Mouse (Mus musculus): ENCODE data around the gene Fam19a1. TPM values are rescaled to one million over a fixed set of nuclear protein-coding genes. Genes with fewer than 3 reads are reported as not detected.
"Not testable (repeated sequence)": the region's sequence is repeated elsewhere in the genome, so short reads cannot be mapped to it uniquely, and the experiment has no call there.

Fam19a1 gene
- polyA plus RNA-seq, 1 experiment from 2014 or later, result not detected

DNA sequence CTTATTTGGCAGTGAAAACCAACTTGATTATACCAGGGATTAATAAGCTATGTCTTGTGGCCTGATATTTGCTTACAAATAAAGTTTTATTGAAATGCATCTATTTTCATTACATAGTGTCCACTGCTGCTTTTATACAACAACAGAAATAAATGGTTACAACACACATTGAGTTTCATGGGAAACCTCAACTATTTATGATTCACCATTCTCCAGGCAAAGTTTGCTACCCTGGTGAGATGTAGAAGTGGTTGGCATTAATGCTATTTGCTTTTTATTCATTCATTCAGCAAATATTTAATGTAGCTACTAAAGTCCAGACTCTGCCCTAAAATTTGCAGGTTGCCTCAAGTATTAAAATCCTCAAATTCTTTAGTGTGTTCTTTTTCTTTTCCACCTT is 54.1 kb downstream of the Fam19a1 start:
- Histone ChIP-seq H3K27ac (ENCODE audit: low read depth) (no peak overlapping the region), H3K9me3 (ENCODE audit: low read length) (no peaks in the 10 kb centered on the region), H3K4me1 (ENCODE audit: insufficient read depth) (no peaks in the 10 kb centered on the region), H3K9ac (replicated peaks) (no peak overlapping the region), H3K27me3 (ENCODE audit: insufficient read depth, low read length) (no peaks in the 10 kb centered on the region), H3K4me3 (ENCODE audit: low read depth, low read length) (no peak overlapping the region), H3K4me2 (ENCODE audit: low read depth, low read length) (no peak overlapping the region), H3K36me3 (replicated peaks; ENCODE audit: insufficient read depth, low read length) (no peaks in the 10 kb centered on the region)
- TF ChIP-seq EP300 (IDR thresholded peaks at IDR 0.05; ENCODE audit: low read depth), result no peak
- no peak for TF ChIP-seq CTCF (IDR thresholded peaks at IDR 0.05; ENCODE audit: low read depth)
- DNase-seq, result no peak
- no peak for ATAC-seq

GRCm38 (mm10) chr6:96173681-96174080 is 60.7 kb downstream of the Fam19a1 start:
- H3K4me3 ChIP-seq (ENCODE audit: low read depth, low read length), result no peak overlapping the region
- H3K27ac ChIP-seq (ENCODE audit: low read depth), result no peak overlapping the region
- H3K9me3 ChIP-seq (ENCODE audit: low read length), result no peaks in the 10 kb centered on the region
- TF ChIP-seq CTCF (IDR thresholded peaks at IDR 0.05; ENCODE audit: low read depth) (no peak), EP300 (IDR thresholded peaks at IDR 0.05; ENCODE audit: low read depth) (no peak)
- H3K27me3 ChIP-seq (ENCODE audit: insufficient read depth, low read length), result no peaks in the 10 kb centered on the region
- no peak for DNase-seq
- H3K36me3 ChIP-seq (replicated peaks; ENCODE audit: insufficient read depth, low read length), result no peaks in the 10 kb centered on the region
- no peaks in the 10 kb centered on the region for H3K4me1 ChIP-seq (ENCODE audit: insufficient read depth)
- H3K9ac ChIP-seq (replicated peaks), result no peak overlapping the region
- no peak for ATAC-seq
- no peak overlapping the region for H3K4me2 ChIP-seq (ENCODE audit: low read depth, low read length)
- WGBS (ENCODE audit: insufficient replicate concordance), result 85% methylated on average over 3 of the region's 3 CpGs

- no peak overlapping the region for H3K4me2 ChIP-seq (ENCODE audit: low read depth, low read length)
- H3K36me3 ChIP-seq (replicated peaks; ENCODE audit: insufficient read depth, low read length), result no peaks in the 10 kb centered on the region
- no peaks in the 10 kb centered on the region for H3K27me3 ChIP-seq (ENCODE audit: insufficient read depth, low read length)
- H3K27ac ChIP-seq (ENCODE audit: low read depth), result no peak overlapping the region
- no peak overlapping the region for H3K9ac ChIP-seq (replicated peaks)
- H3K4me1 ChIP-seq (ENCODE audit: insufficient read depth), result no peaks in the 10 kb centered on the region
- ATAC-seq (no peak), DNase-seq (no peak)
- H3K9me3 ChIP-seq (ENCODE audit: low read length), result no peaks in the 10 kb centered on the region
- no peak overlapping the region for H3K4me3 ChIP-seq (ENCODE audit: low read depth, low read length)
- TF ChIP-seq EP300 (IDR thresholded peaks at IDR 0.05; ENCODE audit: low read depth), result no peak
- no peak for TF ChIP-seq CTCF (IDR thresholded peaks at IDR 0.05; ENCODE audit: low read depth)
Measured at GRCm38 (mm10) chr6:96178530-96178929, 65.6 kb downstream of the Fam19a1 start.

GRCm38 (mm10) chr6:96183392-96183791 is 70.4 kb downstream of the Fam19a1 start:
- Histone ChIP-seq H3K27ac (ENCODE audit: low read depth) (no peak overlapping the region), H3K9ac (replicated peaks) (no peak overlapping the region), H3K4me1 (ENCODE audit: insufficient read depth) (no peaks in the 10 kb centered on the region), H3K4me2 (ENCODE audit: low read depth, low read length) (no peak overlapping the region), H3K9me3 (ENCODE audit: low read length) (no peaks in the 10 kb centered on the region), H3K4me3 (ENCODE audit: low read depth, low read length) (no peak overlapping the region), H3K27me3 (ENCODE audit: insufficient read depth, low read length) (no peaks in the 10 kb centered on the region), H3K36me3 (replicated peaks; ENCODE audit: insufficient read depth, low read length) (no peaks in the 10 kb centered on the region)
- ATAC-seq, result no peak
- WGBS (ENCODE audit: insufficient replicate concordance), result 81% methylated on average over 4 of the region's 4 CpGs
- no peak for DNase-seq
- TF ChIP-seq EP300 (IDR thresholded peaks at IDR 0.05; ENCODE audit: low read depth) (no peak), CTCF (IDR thresholded peaks at IDR 0.05; ENCODE audit: low read depth) (no peak)

DNA sequence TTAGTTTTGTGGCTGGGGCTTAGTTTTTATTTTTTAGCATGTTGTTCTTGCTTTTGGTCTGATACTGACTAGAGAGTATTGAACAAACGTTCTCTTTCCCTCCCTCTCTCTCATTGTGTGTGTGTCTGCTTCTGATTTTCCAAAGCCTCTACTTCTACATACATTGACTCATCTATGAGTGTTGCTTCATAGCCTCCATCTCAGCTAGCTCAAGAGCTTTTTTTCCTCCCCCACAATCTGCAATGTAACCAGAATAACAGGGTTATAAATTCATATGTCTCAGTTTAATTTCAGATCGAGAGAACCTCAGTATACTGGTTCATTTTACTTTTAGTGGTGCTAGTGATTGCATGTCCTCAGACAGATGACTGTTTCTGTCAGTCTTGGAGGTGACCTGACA is 73.6 kb downstream of the Fam19a1 start:
- Histone ChIP-seq H3K4me2 (ENCODE audit: low read depth, low read length) (no peak overlapping the region), H3K27me3 (ENCODE audit: insufficient read depth, low read length) (no peaks in the 10 kb centered on the region), H3K27ac (ENCODE audit: low read depth) (no peak overlapping the region), H3K9me3 (ENCODE audit: low read length) (no peaks in the 10 kb centered on the region), H3K4me1 (ENCODE audit: insufficient read depth) (no peaks in the 10 kb centered on the region), H3K36me3 (replicated peaks; ENCODE audit: insufficient read depth, low read length) (no peaks in the 10 kb centered on the region), H3K4me3 (ENCODE audit: low read depth, low read length) (no peak overlapping the region), H3K9ac (replicated peaks) (no peak overlapping the region)
- whole genome bisulfite sequencing (ENCODE audit: insufficient replicate concordance), result 45% methylated on average over 2 of the region's 2 CpGs
- ATAC-seq, result no peak
- no peak for TF ChIP-seq CTCF (IDR thresholded peaks at IDR 0.05; ENCODE audit: low read depth)
- TF ChIP-seq EP300 (IDR thresholded peaks at IDR 0.05; ENCODE audit: low read depth), result no peak
- DNase-seq, result no peak

GRCm38 (mm10) chr6:96198991-96199390 is 86.0 kb downstream of the Fam19a1 start:
- not testable (repeated sequence) for H3K27ac ChIP-seq (ENCODE audit: low read depth); H3K4me2 ChIP-seq (ENCODE audit: low read depth, low read length); H3K4me3 ChIP-seq (ENCODE audit: low read depth, low read length); DNase-seq; ATAC-seq; H3K36me3 ChIP-seq (replicated peaks; ENCODE audit: insufficient read depth, low read length); H3K27me3 ChIP-seq (ENCODE audit: insufficient read depth, low read length); H3K9me3 ChIP-seq (ENCODE audit: low read length); H3K4me1 ChIP-seq (ENCODE audit: insufficient read depth); H3K9ac ChIP-seq (replicated peaks)
- 89% methylated on average over 2 of the region's 2 CpGs for WGBS (ENCODE audit: insufficient replicate concordance)

DNA sequence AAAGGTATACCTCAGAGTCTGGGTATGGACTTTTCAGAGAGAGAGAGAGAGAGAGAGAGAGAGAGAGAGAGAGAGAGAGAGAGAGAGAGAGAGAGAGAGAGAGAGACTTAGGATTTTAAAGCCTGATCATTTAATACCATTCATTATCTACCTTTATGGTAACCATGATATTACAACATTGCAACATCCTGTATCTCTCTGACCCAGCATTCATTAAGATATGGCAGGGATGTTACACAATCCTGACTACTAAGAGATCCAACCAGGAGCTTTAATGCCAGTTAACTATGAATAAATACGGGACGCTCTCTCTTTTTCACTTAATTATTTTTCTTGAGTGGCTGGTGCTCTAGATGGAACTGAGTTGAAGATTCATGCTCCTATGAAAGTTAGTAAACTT is 92.4 kb downstream of the Fam19a1 start:
- Histone ChIP-seq H3K9me3 (ENCODE audit: low read length) (no peaks in the 10 kb centered on the region), H3K27ac (ENCODE audit: low read depth) (no peak overlapping the region), H3K27me3 (ENCODE audit: insufficient read depth, low read length) (no peaks in the 10 kb centered on the region), H3K4me3 (ENCODE audit: low read depth, low read length) (no peak overlapping the region), H3K9ac (replicated peaks) (no peak overlapping the region), H3K36me3 (replicated peaks; ENCODE audit: insufficient read depth, low read length) (no peaks in the 10 kb centered on the region), H3K4me2 (ENCODE audit: low read depth, low read length) (no peak overlapping the region), H3K4me1 (ENCODE audit: insufficient read depth) (no peaks in the 10 kb centered on the region)
- DNase-seq (no peak), ATAC-seq (no peak)
- WGBS (ENCODE audit: insufficient replicate concordance), result 84% methylated on average over 2 of the region's 2 CpGs
- TF ChIP-seq EP300 (IDR thresholded peaks at IDR 0.05; ENCODE audit: low read depth), result no peak
- no peak for TF ChIP-seq CTCF (IDR thresholded peaks at IDR 0.05; ENCODE audit: low read depth)

Data from liver, postnatal 0 days (tissue).